Mouse (Mus musculus) heart, postnatal 0 days (tissue): ENCODE results near the gene Prr14l.

ENCODE experiments used
- CTCF ChIP-seq: IDR thresholded peaks from 2 replicates; pipeline ENCODE4 v1.5.1; 2016; ENCODE audit warnings: antibody characterized with exemption, control low read depth, low read depth
- EP300 ChIP-seq: IDR thresholded peaks from 2 replicates; pipeline ENCODE4 v1.6.1; 2016; ENCODE audit warnings: antibody characterized with exemption, low read depth

- TF ChIP-seq CTCF, result no peak
- TF ChIP-seq EP300, result no peak
Observed at GRCm38 (mm10) chr5:32854818-32855217, 762 bp upstream of the Prr14l start.
